Mouse (Mus musculus) neural tube, embryonic 11.5 days (tissue): ENCODE data around the gene Slc30a6. TPM values are rescaled to one million over a fixed set of nuclear protein-coding genes. Genes with fewer than 3 reads are reported as not detected.
"Not testable (repeated sequence)": the region's sequence is repeated elsewhere in the genome, so short reads cannot be mapped to it uniquely, and the experiment has no call there.

Source experiments
- ATAC-seq: fragments of 200-750 bp; cut with Nextera tagmentation; 2 replicates; pipeline ENCODE4 v1.8.0; 2017; ENCODE audit warnings: moderate number of reproducible peaks, mild to moderate bottlenecking, moderate TSS enrichment, moderate library complexity; ENCODE audit not compliant: insufficient read depth, low FRiP score, low TSS enrichment
- DNase-seq: peaks from one replicate; pipeline ENCODE4 v3.0.0-alpha.2; 2015; ENCODE audit warnings: low spot score
- H3K27ac ChIP-seq: fragments of 300-500 bp; sonication (generic); 2 replicates; pipeline ENCODE4 v1.5.1; 2014; ENCODE audit warnings: low read depth, mild to moderate bottlenecking, low read length
- H3K27me3 ChIP-seq: fragments of 300-500 bp; sonication (generic); 2 replicates; pipeline ENCODE4 v1.6.1; 2014; ENCODE audit warnings: mild to moderate bottlenecking, low read length, mixed read lengths; ENCODE audit not compliant: control insufficient read depth, insufficient read depth
- H3K36me3 ChIP-seq: fragments of 300-500 bp; sonication (generic); 2 replicates; pipeline ENCODE4 v1.6.1; 2014; ENCODE audit warnings: mild to moderate bottlenecking, low read length, moderate library complexity, mixed read lengths; ENCODE audit not compliant: control insufficient read depth, insufficient read depth
- H3K4me1 ChIP-seq: fragments of 300-500 bp; sonication (generic); 2 replicates; pipeline ENCODE4 v1.6.1; 2014; ENCODE audit warnings: low read length, mixed read lengths; ENCODE audit not compliant: control insufficient read depth, insufficient read depth
- H3K4me2 ChIP-seq: fragments of 300-500 bp; sonication (generic); 2 replicates; pipeline ENCODE4 v1.6.1; 2014; ENCODE audit warnings: low read depth, mild to moderate bottlenecking, moderate library complexity
- H3K4me3 ChIP-seq: fragments of 300-500 bp; sonication (generic); 2 replicates; pipeline ENCODE4 v1.5.1; 2014; ENCODE audit warnings: low read depth, low read length
- H3K9ac ChIP-seq: fragments of 300-500 bp; sonication (generic); 2 replicates; pipeline ENCODE4 v1.6.1; 2014; ENCODE audit warnings: mild to moderate bottlenecking, low read length
- H3K9me3 ChIP-seq: fragments of 300-500 bp; sonication (generic); 2 replicates; pipeline ENCODE4 v1.6.1; 2016; ENCODE audit warnings: low read length; ENCODE audit not compliant: control insufficient read depth
- WGBS: fragments of 180-500 bp; shearing (Covaris S2); extraction: QIAGEN DNeasy Blood & Tissue Kit; methylation state at CpG from one replicate; pipeline ENCODE4 v1.1.7; 2014; 5-methylcytosine and 5-hydroxymethylcytosine counted together
- polyA plus RNA-seq: library from polyadenylated mRNA; unstranded; fragments of >200 nt; fragmentation: Nextera tagmentation; extraction: Ambion mirVana; gene quantifications from 2 replicates; pipeline ENCODE4 v1.2.1, GENCODE M21; 2014

Slc30a6 gene
- polyA plus RNA-seq, 1 experiment from 2014 or later: 31.6 TPM

- Histone ChIP-seq H3K27me3 (no peaks in the 10 kb centered on the region), H3K4me2 (no peak overlapping the region), H3K4me1 (no peaks in the 10 kb centered on the region), H3K9me3 (no peaks in the 10 kb centered on the region), H3K4me3 (no peak overlapping the region), H3K9ac (no peak overlapping the region), H3K36me3 (no peaks in the 10 kb centered on the region), H3K27ac (no peak overlapping the region)
- WGBS: 91% methylated on average over 5 of the region's 5 CpGs
- DNase-seq (no peak), ATAC-seq (no peak)
Measured at GRCm38 (mm10) chr17:74456825-74457224, 61.4 kb downstream of the Slc30a6 start.

DNA sequence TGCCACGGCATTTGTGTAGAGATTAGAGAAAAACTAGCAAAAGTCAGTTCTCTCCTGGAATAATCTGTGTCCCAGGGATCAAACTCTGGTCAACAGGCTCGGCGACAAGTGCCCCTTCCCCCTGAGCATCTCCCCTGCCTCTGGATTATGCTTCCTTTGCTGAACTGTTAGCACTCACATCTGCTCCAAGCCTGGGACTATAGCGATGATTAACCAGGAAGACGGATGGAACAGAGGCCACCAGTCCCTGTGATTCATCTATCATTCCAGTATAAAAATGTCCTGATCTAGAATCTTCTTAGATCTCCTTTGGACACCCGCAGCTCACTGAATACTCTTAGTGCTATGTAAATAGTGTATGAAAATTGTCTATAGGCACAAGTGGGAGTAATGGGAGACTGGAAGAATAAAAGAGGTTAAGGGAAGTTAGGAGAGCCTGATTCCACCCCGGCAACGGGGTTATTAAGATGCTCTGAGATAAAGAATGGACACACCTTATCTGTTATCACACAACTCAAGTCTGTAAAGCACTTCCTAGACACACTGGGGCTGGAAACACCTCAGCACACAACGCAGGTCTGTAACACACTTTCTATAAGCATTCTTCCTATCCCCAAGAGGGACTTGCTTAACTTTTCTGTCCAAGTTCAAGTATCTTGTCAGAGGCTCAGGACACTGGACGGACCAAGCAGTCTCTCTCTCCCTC lies 62.7 kb downstream of the Slc30a6 start:
- ATAC-seq (no peak), DNase-seq (no peak)
- no peaks in the 10 kb centered on the region for H3K4me1 ChIP-seq
- no peak overlapping the region for H3K9ac ChIP-seq
- no peak overlapping the region for H3K4me2 ChIP-seq
- H3K9me3 ChIP-seq: no peaks in the 10 kb centered on the region
- H3K27me3 ChIP-seq: no peaks in the 10 kb centered on the region
- 83% methylated on average over 10 of the region's 10 CpGs for WGBS
- no peak overlapping the region for H3K4me3 ChIP-seq
- H3K27ac ChIP-seq: no peak overlapping the region
- H3K36me3 ChIP-seq: no peaks in the 10 kb centered on the region

GRCm38 (mm10) chr17:74458711-74459408 lies 63.5 kb downstream of the Slc30a6 start, which contains the start of gene Nlrc4:
Nlrc4 (minus strand) TSS chr17:74459142.
- WGBS: 50% methylated on average over 8 of the region's 8 CpGs
- Histone ChIP-seq H3K4me3 (no peak within 1 kb of the TSS), H3K36me3 (no peaks in the 10 kb centered on the region), H3K27ac (no peak within 1 kb of the TSS), H3K4me1 (no peaks in the 10 kb centered on the region), H3K4me2 (no peak within 1 kb of the TSS), H3K27me3 (no peaks in the 10 kb centered on the region), H3K9me3 (no peaks in the 10 kb centered on the region), H3K9ac (no peak within 1 kb of the TSS)
- ATAC-seq (no peak), DNase-seq (no peak)

- no peaks in the 10 kb centered on the region for H3K4me1 ChIP-seq
- no peak overlapping the region for H3K27ac ChIP-seq
- H3K4me3 ChIP-seq: no peak overlapping the region
- no peaks in the 10 kb centered on the region for H3K36me3 ChIP-seq
- no peaks in the 10 kb centered on the region for H3K9me3 ChIP-seq
- H3K9ac ChIP-seq: no peak overlapping the region
- H3K4me2 ChIP-seq: no peak overlapping the region
- ATAC-seq: no peak
- no peaks in the 10 kb centered on the region for H3K27me3 ChIP-seq
- no peak for DNase-seq
Measured at GRCm38 (mm10) chr17:74463510-74463909, 68.1 kb downstream of the Slc30a6 start.

- H3K27ac ChIP-seq, H3K36me3 ChIP-seq, H3K27me3 ChIP-seq, H3K4me3 ChIP-seq, H3K4me1 ChIP-seq, H3K9ac ChIP-seq, H3K9me3 ChIP-seq, DNase-seq, ATAC-seq, H3K4me2 ChIP-seq: not testable (repeated sequence)
- WGBS: 89% methylated on average over 2 of the region's 2 CpGs
Measured at GRCm38 (mm10) chr17:74467981-74468380, 72.6 kb downstream of the Slc30a6 start.

DNA sequence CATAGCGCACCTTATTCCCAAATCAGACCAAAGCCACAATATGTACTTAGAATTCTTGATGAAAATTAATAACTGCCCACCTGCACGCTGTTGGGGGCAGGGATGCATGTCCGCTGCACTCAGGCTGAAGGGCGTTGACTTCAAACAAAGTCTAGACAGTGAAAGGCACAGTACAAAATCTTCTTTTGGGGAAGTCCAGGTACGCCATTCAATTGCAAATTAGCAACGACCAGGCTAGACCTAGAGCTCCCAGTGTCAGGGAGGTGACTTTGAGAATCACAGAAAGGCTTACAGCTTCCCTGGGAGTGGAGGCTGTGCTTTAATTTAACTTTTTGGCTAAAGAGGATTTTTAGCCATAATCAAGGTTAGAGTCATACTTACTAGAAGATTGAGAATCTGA lies 74.7 kb downstream of the Slc30a6 start:
- WGBS: 84% methylated on average over 6 of the region's 6 CpGs
- ATAC-seq, DNase-seq, H3K9ac ChIP-seq, H3K4me1 ChIP-seq, H3K9me3 ChIP-seq, H3K4me2 ChIP-seq, H3K27ac ChIP-seq, H3K27me3 ChIP-seq, H3K36me3 ChIP-seq, H3K4me3 ChIP-seq: not testable (repeated sequence)

Other genes starting within 250 kb of the Slc30a6 start
- gene Memo1, start 100.1 kb upstream of the Slc30a6 start, polyA plus RNA-seq: 86.4 and 89.3 TPM in 2 replicates
- 227 and 231 TPM in 2 replicates for gene Dpy30, start 71.7 kb upstream of the Slc30a6 start, polyA plus RNA-seq
- 48.9 and 49.3 TPM in 2 replicates for gene Spast, start 56.6 kb upstream of the Slc30a6 start, polyA plus RNA-seq
- gene Nlrc4, start 63.5 kb downstream of the Slc30a6 start, polyA plus RNA-seq: 0.12 and 0.23 TPM in 2 replicates
- 48.3 and 53.3 TPM in 2 replicates for gene Yipf4, start 93.9 kb downstream of the Slc30a6 start, polyA plus RNA-seq
- 79.5 and 87.3 TPM in 2 replicates for gene Birc6, start 132.7 kb downstream of the Slc30a6 start, polyA plus RNA-seq